Mouse (Mus musculus): ENCODE data around the gene Creb1. TPM values are rescaled to one million over a fixed set of nuclear protein-coding genes. Genes with fewer than 3 reads are reported as not detected.

Gene Creb1
- polyA plus RNA-seq, 1 experiment from 2014 or later = 64.9 TPM

DNA sequence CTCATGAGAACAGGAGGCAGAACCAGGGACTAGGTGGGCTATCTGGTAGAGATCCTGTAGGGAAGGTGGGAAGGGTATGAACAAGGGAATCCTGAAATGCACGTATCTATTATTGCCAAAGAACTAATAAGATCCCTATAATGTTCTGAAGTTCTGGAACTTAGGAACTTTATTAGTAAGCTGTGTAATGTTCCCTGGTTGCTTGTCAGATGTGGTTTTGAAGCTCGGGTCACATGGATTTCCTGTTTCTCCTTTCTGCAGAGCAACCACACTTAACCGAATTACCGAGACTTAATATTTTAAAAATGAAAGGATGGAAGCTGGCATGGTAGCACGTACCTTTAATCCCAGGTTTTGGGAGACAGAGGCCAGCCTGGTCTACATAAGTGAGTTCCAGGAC is 70.9 kb downstream of the Creb1 start:
- Histone ChIP-seq H3K9ac (ENCODE audit: low read length) (no peak overlapping the region), H3K36me3 (ENCODE audit: control insufficient read depth, insufficient read depth, low read length) (no peaks in the 10 kb centered on the region; the same call in 1 of the 2 replicates), H3K27me3 (ENCODE audit: control insufficient read depth, insufficient read depth, low read length) (no peaks in the 10 kb centered on the region), H3K4me2 (ENCODE audit: low read depth, low read length, severe bottlenecking) (no peak overlapping the region), H3K4me3 (ENCODE audit: low read depth, low read length) (no peak overlapping the region), H3K27ac (ENCODE audit: low read depth, low read length) (no peak overlapping the region), H3K4me1 (replicated peaks; ENCODE audit: control insufficient read depth, insufficient read depth, low read length) (no peaks in the 10 kb centered on the region), H3K9me3 (ENCODE audit: control insufficient read depth, low read length) (no peaks in the 10 kb centered on the region)
- DNase-seq (ENCODE audit: low spot score) (no peak), ATAC-seq (replicated peaks; ENCODE audit: low FRiP score) (no peak)
- 96% methylated on average over 5 of the region's 5 CpGs for WGBS

DNA sequence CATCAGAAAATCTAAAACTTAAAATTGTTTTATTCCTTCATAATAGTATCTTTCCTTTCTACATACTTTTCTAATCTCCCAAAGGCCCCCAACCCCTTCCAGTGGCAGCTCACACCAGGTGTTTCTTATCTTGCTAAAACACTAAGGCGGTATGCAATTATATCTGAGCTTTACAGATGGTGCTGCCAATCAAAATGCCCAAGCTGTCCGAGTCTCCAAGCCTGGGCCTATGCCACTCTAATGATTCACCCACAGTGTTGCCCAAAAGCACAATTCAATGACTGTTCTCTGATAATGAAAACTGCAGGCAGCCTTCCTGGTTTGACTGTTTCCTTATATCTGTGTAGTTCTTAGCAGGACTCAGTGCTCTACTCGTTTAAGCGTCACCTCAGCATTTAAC is 76.7 kb downstream of the Creb1 start:
- H3K4me1 ChIP-seq (replicated peaks; ENCODE audit: control insufficient read depth, insufficient read depth, low read length) = no peaks in the 10 kb centered on the region
- no peak overlapping the region for H3K4me3 ChIP-seq (ENCODE audit: low read depth, low read length)
- H3K9ac ChIP-seq (ENCODE audit: low read length) = no peak overlapping the region
- H3K36me3 ChIP-seq (ENCODE audit: control insufficient read depth, insufficient read depth, low read length) = no peaks in the 10 kb centered on the region; the same call in 1 of the 2 replicates
- H3K27me3 ChIP-seq (ENCODE audit: control insufficient read depth, insufficient read depth, low read length) = no peaks in the 10 kb centered on the region
- no peaks in the 10 kb centered on the region for H3K9me3 ChIP-seq (ENCODE audit: control insufficient read depth, low read length)
- DNase-seq (ENCODE audit: low spot score) = no peak
- no peak overlapping the region for H3K27ac ChIP-seq (ENCODE audit: low read depth, low read length)
- no peak for ATAC-seq (replicated peaks; ENCODE audit: low FRiP score)
- 91% methylated on average over 4 of the region's 4 CpGs for WGBS
- H3K4me2 ChIP-seq (ENCODE audit: low read depth, low read length, severe bottlenecking) = no peak overlapping the region

- Histone ChIP-seq H3K9me3 (ENCODE audit: control insufficient read depth, low read length) (no peaks in the 10 kb centered on the region), H3K4me1 (replicated peaks; ENCODE audit: control insufficient read depth, insufficient read depth, low read length) (no peaks in the 10 kb centered on the region), H3K4me2 (ENCODE audit: low read depth, low read length, severe bottlenecking) (no peak overlapping the region), H3K9ac (ENCODE audit: low read length) (no peak overlapping the region), H3K27me3 (ENCODE audit: control insufficient read depth, insufficient read depth, low read length) (no peaks in the 10 kb centered on the region), H3K27ac (ENCODE audit: low read depth, low read length) (no peak overlapping the region), H3K4me3 (ENCODE audit: low read depth, low read length) (no peak overlapping the region), H3K36me3 (ENCODE audit: control insufficient read depth, insufficient read depth, low read length) (no peaks in the 10 kb centered on the region; the same call in 1 of the 2 replicates)
- no peak for ATAC-seq (replicated peaks; ENCODE audit: low FRiP score)
- DNase-seq (ENCODE audit: low spot score) = no peak
- 95% methylated on average over 9 of the region's 9 CpGs for WGBS
Measured at GRCm38 (mm10) chr1:64609976-64610375, 77.5 kb downstream of the Creb1 start.

DNA sequence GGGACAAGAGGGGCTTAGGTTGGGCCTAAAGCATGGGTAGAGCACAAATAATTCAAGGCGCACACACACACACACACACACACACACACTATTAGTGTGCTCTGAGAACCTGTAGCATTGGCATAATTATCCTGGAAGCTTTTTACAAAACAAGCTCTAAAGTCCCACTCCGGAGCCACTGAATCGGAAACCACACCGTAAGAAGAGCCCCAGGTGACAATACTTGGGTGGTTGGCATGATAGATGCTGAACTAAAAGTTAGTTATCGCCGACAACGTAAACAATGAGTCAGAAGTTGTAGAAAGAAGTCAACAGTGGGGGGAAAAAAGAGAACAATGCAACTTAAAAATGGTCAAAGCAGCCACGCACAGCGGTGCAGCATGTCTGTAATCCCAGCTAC is 81.9 kb downstream of the Creb1 start:
- no peak overlapping the region for H3K4me3 ChIP-seq (ENCODE audit: low read depth, low read length)
- no peak overlapping the region for H3K9ac ChIP-seq (ENCODE audit: low read length)

GRCm38 (mm10) chr1:64614801-64615345 is 82.4 kb downstream of the Creb1 start:
- WGBS = 86% methylated on average over 10 of the region's 10 CpGs
- ATAC-seq (replicated peaks; ENCODE audit: low FRiP score) = no peak

More for the DNA sequence above, 81.9 kb downstream of the Creb1 start:
- peaks cover 4% of the 10 kb centered on the region; the same call in 1 of the 2 replicates for H3K4me1 ChIP-seq (replicated peaks; ENCODE audit: control insufficient read depth, insufficient read depth, low read length)
- no peaks in the 10 kb centered on the region for H3K27me3 ChIP-seq (ENCODE audit: control insufficient read depth, insufficient read depth, low read length)
- H3K27ac ChIP-seq (ENCODE audit: low read depth, low read length) = no peak overlapping the region
- ATAC-seq (replicated peaks; ENCODE audit: low FRiP score) (no peak), DNase-seq (ENCODE audit: low spot score) (no peak)
- no peaks in the 10 kb centered on the region; the same call in 1 of the 2 replicates for H3K36me3 ChIP-seq (ENCODE audit: control insufficient read depth, insufficient read depth, low read length)
- no peaks in the 10 kb centered on the region for H3K9me3 ChIP-seq (ENCODE audit: control insufficient read depth, low read length)
- WGBS = 87% methylated on average over 9 of the region's 9 CpGs
- H3K4me2 ChIP-seq (ENCODE audit: low read depth, low read length, severe bottlenecking) = no peak overlapping the region

GRCm38 (mm10) chr1:64615531-64615991 is 83.1 kb downstream of the Creb1 start:
- H3K9me3 ChIP-seq (ENCODE audit: control insufficient read depth, low read length) = no peaks in the 10 kb centered on the region
- no peak overlapping the region for H3K27ac ChIP-seq (ENCODE audit: low read depth, low read length)
- DNase-seq (ENCODE audit: low spot score) (no peak), ATAC-seq (replicated peaks; ENCODE audit: low FRiP score) (no peak)
- H3K9ac ChIP-seq (ENCODE audit: low read length) = no peak overlapping the region
- H3K27me3 ChIP-seq (ENCODE audit: control insufficient read depth, insufficient read depth, low read length) = no peaks in the 10 kb centered on the region
- WGBS = 85% methylated on average over 11 of the region's 11 CpGs
- H3K4me3 ChIP-seq (ENCODE audit: low read depth, low read length) = no peak overlapping the region
- H3K36me3 ChIP-seq (ENCODE audit: control insufficient read depth, insufficient read depth, low read length) = no peaks in the 10 kb centered on the region; the same call in 1 of the 2 replicates
- no peak overlapping the region for H3K4me2 ChIP-seq (ENCODE audit: low read depth, low read length, severe bottlenecking)
- H3K4me1 ChIP-seq (replicated peaks; ENCODE audit: control insufficient read depth, insufficient read depth, low read length) = peaks cover 4% of the 10 kb centered on the region; the same call in 1 of the 2 replicates

More at GRCm38 (mm10) chr1:64614801-64615345, 82.4 kb downstream of the Creb1 start:
- no peak overlapping the region for H3K9ac ChIP-seq (ENCODE audit: low read length)
- no peak for DNase-seq (ENCODE audit: low spot score)
- H3K4me1 ChIP-seq (replicated peaks; ENCODE audit: control insufficient read depth, insufficient read depth, low read length) = peaks cover 4% of the 10 kb centered on the region; the same call in 1 of the 2 replicates
- no peaks in the 10 kb centered on the region for H3K27me3 ChIP-seq (ENCODE audit: control insufficient read depth, insufficient read depth, low read length)
- H3K27ac ChIP-seq (ENCODE audit: low read depth, low read length) = no peak overlapping the region
- H3K36me3 ChIP-seq (ENCODE audit: control insufficient read depth, insufficient read depth, low read length) = no peaks in the 10 kb centered on the region; the same call in 1 of the 2 replicates
- no peak overlapping the region for H3K4me2 ChIP-seq (ENCODE audit: low read depth, low read length, severe bottlenecking)
- no peak overlapping the region for H3K4me3 ChIP-seq (ENCODE audit: low read depth, low read length)
- H3K9me3 ChIP-seq (ENCODE audit: control insufficient read depth, low read length) = no peaks in the 10 kb centered on the region

DNA sequence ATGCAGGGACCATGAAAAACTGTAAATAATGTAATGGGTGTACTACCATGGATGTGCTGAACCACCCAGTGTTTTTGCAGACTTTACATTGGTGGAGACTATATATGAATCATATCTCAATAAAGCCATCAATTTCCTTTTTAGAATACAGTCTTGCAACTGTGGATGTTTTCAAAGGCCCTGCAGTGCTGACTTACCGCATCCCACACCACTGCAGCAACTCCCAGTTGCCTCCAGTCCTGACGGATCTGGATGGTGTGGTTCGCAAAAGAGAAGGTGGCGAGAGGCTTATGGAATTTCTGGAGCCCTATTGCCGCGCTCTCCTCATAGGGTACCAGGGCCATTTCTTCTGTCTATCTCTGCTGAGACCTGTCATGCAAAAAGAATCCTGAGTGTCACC is 83.6 kb downstream of the Creb1 start:
- 68% methylated on average over 6 of the region's 6 CpGs for WGBS
- DNase-seq (ENCODE audit: low spot score) = no peak
- Histone ChIP-seq H3K4me2 (ENCODE audit: low read depth, low read length, severe bottlenecking) (peak overlapping the region; percentile 81), H3K4me3 (ENCODE audit: low read depth, low read length) (peak overlapping the region; percentile 70; the same call in 1 of the 2 replicates), H3K27me3 (ENCODE audit: control insufficient read depth, insufficient read depth, low read length) (no peaks in the 10 kb centered on the region), H3K4me1 (replicated peaks; ENCODE audit: control insufficient read depth, insufficient read depth, low read length) (peaks cover 4% of the 10 kb centered on the region; the same call in 1 of the 2 replicates), H3K9me3 (ENCODE audit: control insufficient read depth, low read length) (no peaks in the 10 kb centered on the region), H3K27ac (ENCODE audit: low read depth, low read length) (no peak overlapping the region), H3K9ac (ENCODE audit: low read length) (peak overlapping the region; percentile 97; the same call in 1 of the 2 replicates), H3K36me3 (ENCODE audit: control insufficient read depth, insufficient read depth, low read length) (no peaks in the 10 kb centered on the region; the same call in 1 of the 2 replicates)
- no peak for ATAC-seq (replicated peaks; ENCODE audit: low FRiP score)

DNA sequence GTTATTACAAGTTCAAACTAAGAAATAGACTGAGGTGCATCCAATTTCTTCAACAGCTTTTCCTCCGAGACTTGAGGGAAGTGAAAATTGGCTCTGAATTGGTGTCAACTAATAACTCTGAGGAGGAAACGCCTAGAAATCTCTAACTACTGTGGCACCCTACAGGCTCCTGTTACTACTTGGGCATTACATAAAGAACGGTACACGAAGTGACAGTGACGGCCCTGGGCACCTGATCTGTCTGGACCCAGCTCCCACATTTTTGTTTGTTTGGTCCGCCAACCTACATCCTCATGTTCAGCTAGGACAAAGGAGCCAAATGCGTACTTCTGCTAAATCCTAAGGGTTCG is 84.1 kb downstream of the Creb1 start:
- Histone ChIP-seq H3K4me1 (replicated peaks; ENCODE audit: control insufficient read depth, insufficient read depth, low read length) (peaks cover 4% of the 10 kb centered on the region; the same call in 1 of the 2 replicates), H3K4me2 (ENCODE audit: low read depth, low read length, severe bottlenecking) (peak overlapping the region; percentile 81), H3K9me3 (ENCODE audit: control insufficient read depth, low read length) (no peaks in the 10 kb centered on the region), H3K4me3 (ENCODE audit: low read depth, low read length) (peak overlapping the region; percentile 70), H3K27me3 (ENCODE audit: control insufficient read depth, insufficient read depth, low read length) (no peaks in the 10 kb centered on the region), H3K9ac (ENCODE audit: low read length) (peak overlapping the region; percentile 97), H3K36me3 (ENCODE audit: control insufficient read depth, insufficient read depth, low read length) (no peaks in the 10 kb centered on the region; the same call in 1 of the 2 replicates), H3K27ac (ENCODE audit: low read depth, low read length) (no peak overlapping the region)
- DNase-seq (ENCODE audit: low spot score) (no peak), ATAC-seq (replicated peaks; ENCODE audit: low FRiP score) (peak; percentile 32)
- 7% methylated on average over 8 of the region's 8 CpGs for WGBS
